Mouse (Mus musculus): ENCODE measurements around the gene Uimc1. TPM values are rescaled to one million over a fixed set of nuclear protein-coding genes. Genes with fewer than 3 reads are reported as not detected.

The Uimc1 gene
- total RNA-seq, 2 experiments from 2014 or later: 87.2 to 92.4 TPM

DNA sequence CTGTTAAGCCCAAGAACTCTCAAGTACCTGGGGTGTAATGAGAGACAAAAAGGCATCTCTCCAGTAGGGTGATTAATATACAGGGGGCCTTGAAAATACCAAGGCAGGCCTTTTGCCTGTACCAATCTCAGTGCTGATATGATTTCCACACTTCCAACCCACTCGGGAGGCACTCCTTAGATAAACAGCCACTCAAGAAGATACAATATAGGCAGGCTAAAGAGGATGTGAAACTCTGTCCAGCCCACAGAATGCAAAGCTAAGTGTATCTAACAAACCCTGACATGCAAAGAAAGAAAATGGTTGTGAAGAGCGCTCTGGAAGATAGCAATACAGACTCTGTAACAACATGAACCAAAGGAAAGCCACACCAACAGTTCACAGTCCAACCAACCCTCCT is 36.8 kb downstream of the Uimc1 start:
- no peak for ATAC-seq (replicated peaks; ENCODE audit: low FRiP score, poor library complexity, severe bottlenecking)

DNA sequence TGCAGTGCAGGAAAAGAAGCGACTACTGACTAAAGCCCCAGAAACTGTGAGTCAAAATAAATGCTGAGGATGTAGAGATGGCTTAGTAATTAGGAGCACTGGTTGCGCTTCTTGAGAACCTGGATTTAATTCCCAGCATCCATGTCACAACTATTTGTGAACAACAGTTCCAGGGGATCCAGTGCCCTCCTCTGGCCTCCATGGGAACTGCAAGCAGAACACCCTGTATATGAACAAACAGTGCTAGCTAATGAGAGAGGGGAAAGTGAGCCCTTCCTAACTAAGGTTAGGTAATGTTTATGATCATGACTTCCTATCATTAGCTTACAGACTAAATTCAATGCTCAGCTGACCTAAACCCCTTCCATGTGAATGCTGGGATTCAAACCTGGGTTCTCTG is 42.1 kb downstream of the Uimc1 start:
- 0 out of 2 replicates have a peak, but pooled peaks have one; percentile 59 for ATAC-seq (replicated peaks; ENCODE audit: low FRiP score, poor library complexity, severe bottlenecking)

DNA sequence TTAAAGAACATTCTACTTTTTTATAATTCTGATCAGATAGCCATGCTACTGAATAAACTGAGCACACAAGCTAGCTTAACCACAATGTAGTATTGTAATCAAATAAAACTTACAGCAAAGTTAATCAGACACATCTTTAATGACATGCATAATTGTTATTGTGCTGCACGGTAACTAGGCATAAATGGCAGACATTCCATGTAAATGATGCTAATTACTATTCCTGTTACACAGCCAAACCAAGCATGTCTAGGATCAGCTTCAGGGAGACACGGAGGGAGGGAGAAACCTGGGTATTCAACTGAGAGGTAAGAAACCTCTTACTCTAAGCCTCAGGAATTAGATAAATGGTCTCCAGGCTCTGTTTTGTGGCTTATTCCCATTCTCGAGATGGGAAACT is 52.4 kb downstream of the Uimc1 start:
- ATAC-seq (replicated peaks; ENCODE audit: low FRiP score, poor library complexity, severe bottlenecking): no peak

DNA sequence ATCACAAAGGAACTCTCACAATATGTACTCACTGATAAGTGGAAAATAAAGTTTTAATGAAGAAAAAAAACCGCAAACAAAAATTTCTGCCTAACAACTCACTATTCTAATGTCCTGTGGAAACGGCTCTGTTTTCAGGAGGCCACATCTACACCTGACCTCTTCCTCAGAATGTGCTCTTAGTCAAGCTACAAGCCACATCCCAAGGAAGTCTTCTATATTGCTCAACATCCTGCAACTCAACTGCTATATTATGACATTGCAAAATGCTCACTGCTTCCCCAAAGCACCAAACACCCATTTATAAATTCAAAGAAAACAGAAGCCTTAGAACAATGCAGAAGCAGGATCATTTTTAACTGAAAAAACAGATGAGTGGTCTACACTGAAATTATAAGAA is 60.1 kb downstream of the Uimc1 start:
- ATAC-seq (replicated peaks; ENCODE audit: low FRiP score, poor library complexity, severe bottlenecking): no peak

DNA sequence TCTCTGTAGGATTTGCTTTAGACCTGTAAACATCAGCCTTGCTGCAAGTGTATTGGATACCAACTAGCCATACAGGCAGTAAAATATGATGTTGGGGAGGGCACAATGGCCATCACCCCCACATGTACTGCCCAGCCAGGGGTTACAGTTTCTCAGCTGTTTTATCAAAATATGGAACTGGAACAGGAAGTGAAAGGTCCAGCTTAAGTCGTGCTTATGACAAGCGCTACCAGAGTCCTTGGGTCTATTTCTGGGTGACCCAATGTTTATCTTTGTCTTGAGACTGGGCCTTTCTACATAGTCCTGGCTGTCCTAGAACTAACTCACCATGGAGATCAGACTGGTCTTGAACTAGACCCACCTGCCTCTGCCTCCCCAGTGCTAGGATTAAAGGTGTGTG is 75.9 kb downstream of the Uimc1 start:
- ATAC-seq (replicated peaks; ENCODE audit: low FRiP score, poor library complexity, severe bottlenecking): no peak

DNA sequence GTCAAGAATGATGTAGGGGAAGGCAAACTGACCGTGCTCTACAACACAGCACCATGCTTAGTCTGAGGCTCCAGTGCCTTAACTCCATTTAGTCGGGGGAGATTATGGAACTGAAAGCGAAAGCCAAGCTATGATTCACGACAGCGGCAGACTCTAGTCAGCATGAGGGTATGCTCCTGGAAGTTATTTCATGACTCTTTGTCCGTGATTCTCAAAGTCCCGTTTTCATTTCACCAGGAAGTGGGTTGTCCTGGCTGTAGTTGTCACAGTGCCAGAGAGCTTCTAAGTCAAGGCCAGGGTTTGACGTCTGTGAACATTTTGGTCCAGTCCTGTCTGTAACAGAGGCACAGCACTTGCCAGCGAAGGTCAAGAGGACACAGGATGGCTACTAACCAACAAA is 77.4 kb downstream of the Uimc1 start:
- no peak for ATAC-seq (replicated peaks; ENCODE audit: low FRiP score, poor library complexity, severe bottlenecking)

DNA sequence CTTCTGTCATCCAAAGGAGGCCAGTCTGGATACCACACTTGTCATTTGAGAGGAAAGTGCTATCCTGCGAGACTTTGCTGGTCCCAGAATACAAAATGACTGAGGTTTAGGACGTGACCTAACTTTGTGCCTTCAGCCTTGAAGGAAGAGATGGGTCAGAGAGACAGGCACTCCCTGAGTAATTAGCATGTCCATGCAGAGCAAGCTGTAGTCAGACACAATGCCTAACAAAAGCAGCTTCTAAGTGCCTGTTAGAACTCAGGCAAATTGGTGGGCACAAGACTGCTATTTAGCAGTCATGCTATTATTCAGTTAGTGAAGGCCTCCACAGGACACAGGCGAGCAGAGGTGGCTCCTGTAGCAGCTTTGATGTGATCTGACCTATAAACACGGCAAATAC is 77.8 kb downstream of the Uimc1 start:
- no peak for ATAC-seq (replicated peaks; ENCODE audit: low FRiP score, poor library complexity, severe bottlenecking)

DNA sequence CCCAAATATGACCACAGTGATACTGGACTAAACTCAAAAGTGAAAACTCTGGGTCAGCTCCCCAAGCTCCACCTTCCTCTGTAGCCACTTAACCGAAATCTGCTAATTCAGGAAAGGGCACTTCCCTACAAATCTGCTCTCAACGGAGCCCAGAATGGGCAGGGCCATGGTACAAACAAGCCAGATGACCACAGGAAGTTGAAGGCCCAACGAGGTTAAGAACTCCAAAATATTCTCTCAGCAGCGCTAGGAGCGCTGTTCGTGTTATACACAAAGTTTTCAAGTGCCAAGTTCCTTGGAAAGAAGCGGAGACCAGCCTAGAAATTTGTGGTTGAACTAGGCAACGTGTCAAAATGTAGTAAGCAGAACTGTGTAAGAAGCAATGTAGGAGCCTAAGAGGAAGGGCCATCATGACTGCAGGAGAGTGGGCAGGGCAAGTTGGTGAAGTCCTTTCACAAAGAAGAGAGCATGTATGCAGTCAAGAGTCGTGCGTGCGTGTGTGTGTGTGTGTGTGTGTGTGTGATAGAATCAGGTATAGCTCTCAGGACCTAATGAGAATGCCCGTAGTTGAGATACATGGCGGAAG is 78.8 kb downstream of the Uimc1 start, which contains the start of gene Hk3:
Hk3 (minus strand) TSS at position 192 of the 586 bp plus-strand sequence.
- ATAC-seq (replicated peaks; ENCODE audit: low FRiP score, poor library complexity, severe bottlenecking): no peak

DNA sequence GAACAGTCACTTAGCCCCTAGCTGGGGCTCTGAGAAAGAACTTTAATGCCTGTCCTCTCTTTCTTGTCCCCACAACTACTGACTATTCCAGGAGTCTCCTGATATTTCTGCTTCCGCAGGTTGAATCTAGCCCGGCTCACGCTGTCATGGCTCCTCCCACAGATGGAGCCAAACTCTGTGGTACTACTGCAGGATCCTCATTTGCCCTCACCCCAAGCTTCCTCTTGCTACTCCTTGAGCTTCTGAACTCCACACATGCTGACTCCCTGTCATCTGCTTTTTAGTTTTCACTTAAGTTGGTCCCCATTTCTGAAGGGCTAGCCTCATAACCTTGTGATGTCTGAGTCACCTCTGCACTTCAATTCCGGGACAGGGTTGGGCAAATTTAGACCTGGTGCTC is 80.0 kb downstream of the Uimc1 start:
- ATAC-seq (replicated peaks; ENCODE audit: low FRiP score, poor library complexity, severe bottlenecking): no peak

DNA sequence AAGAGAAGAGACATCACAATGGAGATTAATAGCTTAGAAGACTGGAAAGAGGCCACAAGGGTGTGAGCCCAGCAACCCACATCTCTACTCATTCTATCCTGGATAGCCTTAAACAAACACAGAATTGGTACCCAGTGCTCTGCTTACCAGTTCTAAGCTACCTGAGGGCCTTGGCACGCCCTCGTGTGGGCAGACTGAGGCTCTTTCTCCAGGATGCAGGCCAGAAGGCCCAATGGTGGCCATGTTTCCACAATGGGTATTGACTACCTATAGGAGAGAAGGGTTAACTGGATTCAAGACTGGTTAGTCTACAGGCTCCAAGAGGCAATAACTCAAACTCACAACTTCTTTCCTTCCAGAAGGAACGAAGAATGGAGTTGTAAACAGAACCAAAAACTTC is 80.9 kb downstream of the Uimc1 start:
- no peak for ATAC-seq (replicated peaks; ENCODE audit: low FRiP score, poor library complexity, severe bottlenecking)

DNA sequence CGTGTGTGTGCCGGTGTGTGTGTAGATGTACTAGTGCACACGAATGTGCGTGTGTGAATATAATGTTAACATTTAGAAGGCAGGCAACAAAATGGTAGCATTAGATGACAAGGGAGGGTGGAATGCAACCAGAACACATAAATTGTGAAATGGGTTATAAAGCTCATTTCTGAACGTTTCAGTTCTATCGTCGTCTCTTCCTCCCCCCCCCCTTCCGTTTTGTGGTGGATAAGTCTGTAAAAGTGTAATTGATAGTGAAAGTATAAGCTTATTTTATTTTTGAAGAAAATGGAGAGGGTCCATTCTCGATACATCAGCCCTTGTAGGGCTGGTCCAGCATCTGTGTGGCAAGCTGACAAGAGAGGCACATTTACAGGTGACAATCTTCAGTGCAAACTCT is 81.4 kb downstream of the Uimc1 start:
- no peak for ATAC-seq (replicated peaks; ENCODE audit: low FRiP score, poor library complexity, severe bottlenecking)

DNA sequence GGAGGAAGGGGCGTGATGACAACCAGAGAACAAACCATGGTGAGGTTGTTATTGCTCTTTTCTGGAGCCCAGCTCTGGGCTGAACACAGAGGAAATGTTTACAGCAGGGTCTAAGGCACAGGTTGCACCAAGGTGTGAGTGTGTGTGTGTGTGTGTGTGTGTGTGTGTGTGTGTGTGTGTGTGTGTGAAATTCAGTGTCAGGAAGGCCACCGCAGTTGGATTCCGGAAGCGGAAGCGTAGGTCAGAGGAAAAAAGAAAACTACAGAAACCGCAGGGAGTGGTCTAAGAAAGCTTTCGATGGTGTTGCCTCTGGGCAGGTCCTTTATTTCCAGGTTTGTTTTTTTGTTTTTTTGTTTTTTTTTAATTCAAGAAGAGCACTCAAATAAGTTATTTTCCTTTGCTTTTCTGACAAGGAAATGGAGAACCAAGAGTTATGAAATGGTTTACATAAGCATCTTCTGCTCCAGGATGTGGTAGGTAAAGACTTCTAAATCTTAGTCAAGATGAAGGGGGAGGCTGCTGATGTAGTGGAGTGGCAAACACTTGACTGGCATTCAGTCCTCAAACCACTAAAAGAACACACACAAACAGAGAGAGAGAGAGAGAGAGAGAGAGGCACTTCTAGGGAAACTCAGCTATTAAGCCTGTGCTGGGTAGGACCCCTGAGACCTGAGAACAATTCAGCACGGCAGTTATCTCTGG is 82.1 kb downstream of the Uimc1 start:
- no peak for ATAC-seq (replicated peaks; ENCODE audit: low FRiP score, poor library complexity, severe bottlenecking)

DNA sequence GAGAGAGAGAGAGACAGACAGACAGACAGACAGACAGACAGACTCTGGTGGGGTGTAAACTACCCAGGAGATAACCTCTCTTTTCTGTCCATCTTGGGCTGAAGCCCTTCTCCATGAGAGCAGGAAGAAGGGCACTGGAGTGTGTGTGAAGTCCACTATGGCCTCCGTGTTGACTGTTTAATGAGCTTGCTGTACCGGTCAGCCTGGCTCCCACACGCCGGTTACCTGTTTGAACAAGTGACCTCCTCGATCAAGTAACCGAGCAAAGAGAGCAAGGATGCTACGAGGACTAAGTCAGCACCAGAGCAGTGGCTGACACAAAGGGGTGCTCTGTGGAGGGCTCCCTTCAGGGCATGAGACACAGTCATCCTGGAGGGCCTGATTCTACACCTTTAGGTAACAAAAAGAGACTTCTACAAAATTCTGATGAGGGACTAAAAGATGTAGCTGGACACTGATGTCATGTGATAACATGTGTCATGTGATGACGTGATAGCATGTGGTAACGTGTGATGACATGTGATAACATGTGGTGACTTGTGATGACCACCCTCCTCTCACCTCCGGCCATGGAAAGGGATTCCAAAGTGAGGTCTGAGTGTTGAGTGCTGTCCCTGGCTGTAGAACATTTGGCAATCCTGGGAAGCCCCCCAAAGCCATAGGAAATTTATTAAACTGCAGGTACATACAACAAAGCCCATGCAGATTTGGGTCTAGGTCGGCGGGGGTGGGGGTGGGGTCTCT is 82.8 kb downstream of the Uimc1 start:
- no peak for ATAC-seq (replicated peaks; ENCODE audit: low FRiP score, poor library complexity, severe bottlenecking)

DNA sequence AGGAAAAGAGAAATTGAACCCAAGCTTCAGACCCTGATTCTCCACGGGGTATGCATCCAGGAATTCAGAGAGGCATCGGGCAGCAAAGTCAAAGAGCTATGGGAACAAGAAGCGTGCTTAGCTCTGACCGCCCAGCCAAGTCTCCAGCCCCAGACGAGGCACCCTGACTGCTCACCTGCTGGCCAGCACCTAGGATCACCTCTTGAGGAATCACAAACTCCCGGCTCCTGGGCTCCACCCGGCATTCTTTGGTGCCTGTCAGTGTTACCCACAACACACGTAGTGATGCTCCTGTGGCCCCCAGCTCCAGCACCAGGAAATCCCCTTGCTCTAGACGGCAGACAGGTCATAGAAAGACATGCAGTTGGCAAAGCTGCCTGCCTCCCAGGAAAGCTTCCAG is 85.6 kb downstream of the Uimc1 start:
- ATAC-seq (replicated peaks; ENCODE audit: low FRiP score, poor library complexity, severe bottlenecking): no peak

DNA sequence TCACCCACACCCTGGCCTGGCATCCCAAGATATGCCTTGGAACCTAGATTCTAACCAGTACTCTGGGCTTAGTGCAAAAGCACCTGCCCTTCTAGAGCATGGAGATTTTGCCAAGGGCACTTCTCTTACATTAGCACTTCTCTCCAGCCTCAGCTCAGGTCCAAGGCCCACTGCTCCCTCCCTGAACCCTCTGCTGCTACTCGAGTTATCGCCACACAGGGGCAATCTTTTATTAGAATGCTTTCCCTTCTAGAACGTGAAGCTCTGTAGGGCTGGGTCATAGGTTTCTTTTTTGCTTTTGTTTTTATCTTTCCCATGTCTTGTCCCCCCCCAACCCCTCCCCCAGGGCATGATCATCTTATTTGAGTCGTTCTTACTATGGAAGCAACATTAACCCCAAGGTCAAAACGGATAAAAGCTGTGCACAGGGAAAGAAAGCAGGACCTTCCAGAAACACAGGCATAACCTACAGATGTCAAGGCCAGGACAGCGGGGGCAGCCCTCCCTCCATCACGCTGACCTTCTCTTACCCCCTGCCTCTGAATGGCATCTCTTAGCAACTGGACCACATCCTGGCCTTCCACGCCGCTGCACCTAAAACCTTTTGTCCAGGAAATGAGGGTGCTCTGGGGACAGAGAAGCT is 86.3 kb downstream of the Uimc1 start:
- ATAC-seq (replicated peaks; ENCODE audit: low FRiP score, poor library complexity, severe bottlenecking): no peak

DNA sequence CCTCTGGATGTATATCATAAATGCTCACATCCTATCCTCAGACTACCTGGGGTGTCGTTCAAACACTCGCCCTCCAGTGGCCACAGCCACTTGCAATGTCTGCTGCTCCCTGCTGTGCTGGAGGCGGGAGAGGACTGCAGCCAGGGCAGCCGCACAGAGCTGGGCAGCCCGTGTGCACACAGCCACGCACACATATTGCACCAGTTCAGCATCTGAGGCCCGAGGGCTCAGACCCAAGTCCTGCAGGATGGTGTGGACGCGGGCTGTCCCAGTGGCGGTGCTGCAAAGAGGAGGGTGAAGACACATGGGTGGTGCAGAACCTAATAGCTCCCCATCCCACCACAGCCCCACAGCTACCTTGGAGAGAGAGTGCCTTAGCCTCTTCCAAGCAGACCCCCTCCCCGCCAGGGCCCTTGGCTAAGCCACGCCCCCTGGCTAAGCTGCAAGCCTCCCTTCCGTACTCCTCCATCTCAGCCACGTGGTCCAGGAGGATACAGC is 88.1 kb downstream of the Uimc1 start:
- no peak for ATAC-seq (replicated peaks; ENCODE audit: low FRiP score, poor library complexity, severe bottlenecking)

DNA sequence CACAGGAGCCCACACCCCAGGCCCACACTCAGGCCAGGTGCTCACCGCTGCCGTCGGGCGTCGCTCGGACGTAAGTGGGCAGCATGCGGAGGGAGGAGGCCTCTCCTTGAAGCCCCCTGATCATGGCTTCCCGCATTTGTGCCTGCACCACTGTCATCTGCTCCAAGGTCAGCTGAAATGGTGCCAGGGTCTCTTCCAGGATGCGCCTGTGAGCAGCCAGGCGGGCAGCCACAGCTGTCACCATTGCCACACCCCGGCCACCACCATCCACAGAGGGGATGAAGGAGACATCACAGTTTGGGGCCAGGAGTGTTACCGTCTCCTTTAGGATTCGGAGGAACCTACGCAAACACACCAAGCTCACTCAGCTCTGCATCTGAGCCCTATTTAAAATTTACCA is 89.0 kb downstream of the Uimc1 start:
- ATAC-seq (replicated peaks; ENCODE audit: low FRiP score, poor library complexity, severe bottlenecking): no peak

DNA sequence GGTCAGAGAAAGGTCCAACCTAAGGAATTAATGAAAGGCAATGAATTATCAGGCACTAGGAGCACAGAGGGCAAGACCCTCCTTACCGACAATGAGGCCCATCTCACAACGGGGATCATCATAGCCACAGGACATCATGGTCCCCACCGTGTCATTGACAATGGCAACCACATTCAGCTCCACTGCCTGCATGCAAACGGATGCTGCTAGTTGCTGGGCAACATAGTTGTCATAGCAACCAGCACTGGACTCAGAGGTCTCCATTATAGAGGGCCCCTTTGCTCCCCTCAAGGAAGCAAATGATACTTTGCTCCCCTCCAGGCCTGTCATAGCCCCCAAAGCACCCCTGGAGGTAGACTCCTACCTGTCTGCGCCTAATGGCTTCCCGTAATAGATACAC is 91.5 kb downstream of the Uimc1 start:
- no peak for ATAC-seq (replicated peaks; ENCODE audit: low FRiP score, poor library complexity, severe bottlenecking)

DNA sequence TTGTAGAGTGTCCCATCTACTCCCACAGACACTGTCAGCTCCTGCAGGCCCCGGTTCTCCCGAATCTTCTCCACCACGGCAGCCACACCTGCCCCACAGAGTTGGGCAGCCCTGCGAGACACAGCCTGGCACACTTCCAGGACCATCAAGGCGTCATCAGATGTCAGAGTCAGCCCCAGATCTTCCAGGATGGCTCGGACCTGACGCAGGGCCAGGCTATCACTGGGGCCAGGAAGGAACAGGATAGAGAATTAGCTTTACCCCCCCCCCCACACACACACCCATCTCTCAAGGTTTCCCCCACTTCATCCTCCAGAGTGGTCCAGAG is 93.7 kb downstream of the Uimc1 start:
- ATAC-seq (replicated peaks; ENCODE audit: low FRiP score, poor library complexity, severe bottlenecking): no peak

DNA sequence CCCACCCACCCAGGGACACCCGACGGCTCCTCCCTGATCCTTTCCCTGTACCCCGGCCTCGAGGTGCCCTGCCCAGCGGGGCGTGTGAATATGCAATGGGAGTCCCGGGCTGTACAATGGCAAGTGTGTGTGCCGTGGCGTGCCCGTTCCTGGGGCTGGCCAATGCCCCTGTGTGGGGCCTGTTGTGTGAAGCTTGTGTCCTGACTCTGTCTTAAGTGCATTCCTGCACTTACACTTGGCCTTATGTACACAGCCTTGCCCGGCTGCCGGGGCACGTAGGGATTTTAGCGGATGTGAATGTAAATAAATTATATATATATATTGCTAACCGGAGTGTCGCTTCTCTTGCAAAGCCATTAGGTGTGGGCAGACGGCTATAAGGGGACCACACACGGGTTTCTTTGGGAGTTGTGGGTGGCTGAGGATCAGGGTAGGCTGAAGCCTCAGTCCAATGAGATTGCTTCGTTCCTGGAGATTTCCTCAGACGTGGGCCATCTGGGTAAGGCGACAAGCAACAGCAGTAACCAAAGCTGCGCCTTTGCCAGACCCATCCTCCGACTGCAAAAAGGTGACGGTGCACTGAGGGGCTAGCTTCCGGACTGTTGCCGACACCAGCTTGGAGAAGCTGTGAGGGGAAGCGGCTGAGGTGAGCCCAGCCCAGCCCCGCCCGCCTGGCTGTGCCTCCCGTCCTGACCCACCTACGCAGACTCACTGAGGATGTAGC is 94.2 kb downstream of the Uimc1 start:
- no peak for ATAC-seq (replicated peaks; ENCODE audit: low FRiP score, poor library complexity, severe bottlenecking)

Measured in erythroid progenitor cell, adult 5-6 weeks (primary cell).